ENCODE assay signal across 27 mouse cellular contexts in the genomic region with DNA sequence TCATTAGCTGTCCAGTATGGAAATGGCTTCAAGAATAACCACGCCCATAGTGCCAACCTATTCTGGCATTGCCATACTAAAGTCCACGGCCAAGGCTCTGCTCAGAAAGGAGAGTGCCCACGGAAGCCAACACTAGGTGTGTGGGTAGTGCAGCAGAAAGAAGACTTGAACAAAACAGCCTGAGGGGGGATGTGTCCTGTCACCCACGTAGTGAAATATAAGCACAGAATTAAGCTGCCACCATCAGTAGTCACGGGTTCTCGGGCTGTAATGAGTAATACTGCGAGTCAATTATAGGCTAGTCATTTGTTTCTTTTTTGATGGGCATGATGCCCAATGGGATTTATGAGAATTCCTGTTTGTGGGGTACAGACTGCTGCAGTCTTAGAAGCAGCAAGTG.
DNase-seq lines count a peak whose midpoint lies in the region; ATAC-seq and TF ChIP-seq lines count a peak whose summit lies in the region.
"Had no signal": no experiment of that assay in that cellular context is flagged by ENCODE, and none has a peak within 500 bp of the region (broad histone marks: within the 10 kb centered on the region; RNA-seq: fewer than 3 reads in every experiment).

No protein-coding gene starts in this region.

- no peaks in the 10 kb centered on the region for H3K79me2 ChIP-seq in C2C12 (ENCODE audit: control insufficient read depth, insufficient read depth)

- no peak for TF ChIP-seq CTCF in C2C12 (IDR thresholded peaks at IDR 0.05; ENCODE audit: control insufficient read depth, insufficient read depth, insufficient read length)
- TF ChIP-seq CTCF in Patski (IDR thresholded peaks at IDR 0.05) = no peak

- POLR2A ChIA-PET in Patski (lab: Charles Lee) = interaction anchor here (0.6 kb wide), 1 partner anchor 170 kb away, joined by 6 read pairs; no protein-coding TSS in a partner anchor

- H3K27ac ChIP-seq in hindbrain, embryonic 16.5 days (ENCODE audit: low read depth, low read length) = no peak overlapping the region
- no peak overlapping the region for H3K27ac ChIP-seq in hindbrain, embryonic 11.5 days (ENCODE audit: low read depth, low read length)
- no peak overlapping the region for H3K27ac ChIP-seq in neural tube, embryonic 14.5 days (ENCODE audit: low read depth, low read length)
- no peak overlapping the region for H3K27ac ChIP-seq in intestine, embryonic 15.5 days
- H3K27ac ChIP-seq: forebrain, embryonic 12.5 days; heart, adult 2 months; heart, embryonic 13.5 days; hindbrain, embryonic 15.5 days; kidney, embryonic 15.5 days; left cerebral cortex, adult 2 months; liver, embryonic 13.5 days; midbrain, embryonic 13.5 days had no signal

- H3K9me3 ChIP-seq in hindbrain, embryonic 16.5 days (ENCODE audit: control insufficient read depth, low read length) = no peaks in the 10 kb centered on the region
- no peaks in the 10 kb centered on the region for H3K9me3 ChIP-seq in hindbrain, embryonic 11.5 days (ENCODE audit: control insufficient read depth, low read length)
- H3K9me3 ChIP-seq in neural tube, embryonic 14.5 days (ENCODE audit: control insufficient read depth, low read length) = no peaks in the 10 kb centered on the region
- H3K9me3 ChIP-seq in intestine, embryonic 15.5 days = no peaks in the 10 kb centered on the region
- H3K9me3 ChIP-seq: forebrain, embryonic 12.5 days; heart, embryonic 13.5 days; hindbrain, embryonic 15.5 days; kidney, embryonic 15.5 days; liver, embryonic 13.5 days; midbrain, embryonic 13.5 days had no signal

- CTCF ChIA-PET in Patski (lab: Charles Lee) = interaction anchor here (1.2 to 1.4 kb wide), 4 partner anchors 12 to 37 kb away, joined by 3 to 4 read pairs (median 4); no protein-coding TSS in a partner anchor

- no peak overlapping the region for H3K9ac ChIP-seq in hindbrain, embryonic 16.5 days (ENCODE audit: low read depth, low read length)
- no peak overlapping the region for H3K9ac ChIP-seq in hindbrain, embryonic 11.5 days (ENCODE audit: low read depth, low read length)
- H3K9ac ChIP-seq in neural tube, embryonic 14.5 days (replicated peaks; ENCODE audit: low read depth, low read length) = no peak overlapping the region
- H3K9ac ChIP-seq in intestine, embryonic 15.5 days = no peak overlapping the region
- H3K9ac ChIP-seq: forebrain, embryonic 12.5 days; heart, embryonic 13.5 days; hindbrain, embryonic 15.5 days; kidney, embryonic 15.5 days; liver, embryonic 13.5 days; midbrain, embryonic 13.5 days had no signal

- no peaks in the 10 kb centered on the region for H3K36me3 ChIP-seq in hindbrain, embryonic 16.5 days (ENCODE audit: control insufficient read depth, insufficient read depth, low read length)
- no peaks in the 10 kb centered on the region for H3K36me3 ChIP-seq in hindbrain, embryonic 11.5 days (ENCODE audit: control insufficient read depth, insufficient read depth, low read length)
- no peaks in the 10 kb centered on the region for H3K36me3 ChIP-seq in C2C12 (ENCODE audit: control insufficient read depth, insufficient read depth)
- H3K36me3 ChIP-seq in neural tube, embryonic 14.5 days (ENCODE audit: control insufficient read depth, insufficient read depth, low read length) = no peaks in the 10 kb centered on the region
- H3K36me3 ChIP-seq in intestine, embryonic 15.5 days = no peaks in the 10 kb centered on the region
- H3K36me3 ChIP-seq: forebrain, embryonic 12.5 days; heart, embryonic 13.5 days; hindbrain, embryonic 15.5 days; kidney, embryonic 15.5 days; liver, embryonic 13.5 days; midbrain, embryonic 13.5 days had no signal

- H3K4me2 ChIP-seq in hindbrain, embryonic 16.5 days (ENCODE audit: low read length) = no peak overlapping the region
- H3K4me2 ChIP-seq in hindbrain, embryonic 11.5 days (replicated peaks; ENCODE audit: low read depth, low read length) = no peak overlapping the region
- no peak overlapping the region for H3K4me2 ChIP-seq in neural tube, embryonic 14.5 days (ENCODE audit: low read depth, low read length)
- no peak overlapping the region for H3K4me2 ChIP-seq in intestine, embryonic 15.5 days (replicated peaks)
- H3K4me2 ChIP-seq: forebrain, embryonic 12.5 days; heart, embryonic 13.5 days; hindbrain, embryonic 15.5 days; kidney, embryonic 15.5 days; liver, embryonic 13.5 days; midbrain, embryonic 13.5 days had no signal

- H3K4me1 ChIP-seq in hindbrain, embryonic 16.5 days (ENCODE audit: control insufficient read depth, insufficient read depth, low read depth, low read length) = no peaks in the 10 kb centered on the region
- no peaks in the 10 kb centered on the region for H3K4me1 ChIP-seq in hindbrain, embryonic 11.5 days (replicated peaks; ENCODE audit: control insufficient read depth, insufficient read depth, low read length)
- peaks cover 3% of the 10 kb centered on the region; the same call in 1 of the 2 replicates for H3K4me1 ChIP-seq in neural tube, embryonic 14.5 days (ENCODE audit: control insufficient read depth, insufficient read depth, low read length)
- 0 out of 2 replicates have a peak, but pooled peaks cover 3% of the 10 kb centered on the region for H3K4me1 ChIP-seq in intestine, embryonic 15.5 days (replicated peaks)
- H3K4me1 ChIP-seq: forebrain, embryonic 12.5 days; hindbrain, embryonic 15.5 days; midbrain, embryonic 13.5 days had no signal

- H3K4me3 ChIP-seq in hindbrain, embryonic 16.5 days (ENCODE audit: low read length) = no peak overlapping the region
- no peak overlapping the region for H3K4me3 ChIP-seq in hindbrain, embryonic 11.5 days (ENCODE audit: low read depth, low read length)
- no peak overlapping the region for H3K4me3 ChIP-seq in C2C12 (ENCODE audit: insufficient read depth, poor library complexity, severe bottlenecking)
- H3K4me3 ChIP-seq in neural tube, embryonic 14.5 days (ENCODE audit: low read depth, low read length) = no peak overlapping the region
- no peak overlapping the region for H3K4me3 ChIP-seq in intestine, embryonic 15.5 days (replicated peaks)
- H3K4me3 ChIP-seq: forebrain, embryonic 12.5 days; heart, adult 2 months; heart, embryonic 13.5 days; hindbrain, embryonic 15.5 days; kidney, embryonic 15.5 days; left cerebral cortex, adult 2 months; liver, embryonic 13.5 days; midbrain, embryonic 13.5 days had no signal

- H3ac ChIP-seq in C2C12 (ENCODE audit: control insufficient read depth, insufficient read length, low read depth) = no peak overlapping the region

- no peaks in the 10 kb centered on the region for H3K79me3 ChIP-seq in C2C12 (ENCODE audit: low read depth)

- in situ Hi-C loops in Patski (cut with MboI; ENCODE audit: low pct_unique_long_range_greater_than_20kb) = no loop called here

- DNase-seq in hindbrain, embryonic 11.5 days (ENCODE audit: low spot score) = no peak
- DNase-seq in Patski (ENCODE audit: low read depth, low spot score) = peak; percentile 91
- DNase-seq in B cell, adult 2 months = no peak
- DNase-seq: adrenal gland, postnatal 36 days; cerebellum, adult 11-12 months; cerebellum, postnatal 10 days; gastrocnemius, postnatal 25 days; heart, adult 2 months; heart, postnatal 14 days; kidney, postnatal 4 days; liver, embryonic 13.5 days; lung, adult 2 months; lung, postnatal 14 days; right cerebral cortex, postnatal 4 days; thymus, postnatal 36 days had no signal

- WGBS in hindbrain, embryonic 16.5 days = 62% methylated on average over 7 of the region's 7 CpGs
- WGBS in hindbrain, embryonic 11.5 days = 82% methylated on average over 7 of the region's 7 CpGs
- WGBS in neural tube, embryonic 14.5 days = 57% methylated on average over 7 of the region's 7 CpGs
- WGBS in intestine, embryonic 15.5 days = 87% methylated on average over 7 of the region's 7 CpGs

- ATAC-seq in hindbrain, embryonic 16.5 days = 0 out of 2 replicates have a peak, but pooled peaks have one; percentile 44
- no peak for ATAC-seq in hindbrain, embryonic 11.5 days (ENCODE audit: low FRiP score)
- peak; percentile 32 for ATAC-seq in Patski
- peak; percentile 65; the same call in 1 of the 2 replicates for ATAC-seq in neural tube, embryonic 14.5 days (ENCODE audit: low read depth)
- no peak for ATAC-seq in intestine, embryonic 15.5 days
- ATAC-seq: CD4-positive, CD25-positive, alpha-beta regulatory T cell, adult 4 months; intestine, postnatal 0 days; midbrain, embryonic 13.5 days had no signal

- H3K27me3 ChIP-seq in hindbrain, embryonic 16.5 days (replicated peaks; ENCODE audit: control insufficient read depth, insufficient read depth, low read length) = no peaks in the 10 kb centered on the region
- no peaks in the 10 kb centered on the region for H3K27me3 ChIP-seq in hindbrain, embryonic 11.5 days (ENCODE audit: control insufficient read depth, insufficient read depth, low read length)
- H3K27me3 ChIP-seq in C2C12 (ENCODE audit: control insufficient read depth, insufficient read depth, insufficient read length) = no peaks in the 10 kb centered on the region
- H3K27me3 ChIP-seq in Patski = no peaks in the 10 kb centered on the region
- no peaks in the 10 kb centered on the region for H3K27me3 ChIP-seq in neural tube, embryonic 14.5 days (ENCODE audit: control insufficient read depth, insufficient read depth, low read length)
- no peaks in the 10 kb centered on the region for H3K27me3 ChIP-seq in intestine, embryonic 15.5 days (replicated peaks)
- H3K27me3 ChIP-seq: forebrain, embryonic 12.5 days; heart, embryonic 13.5 days; hindbrain, embryonic 15.5 days; kidney, embryonic 15.5 days; liver, embryonic 13.5 days; midbrain, embryonic 13.5 days had no signal

TF ChIP-seq in C2C12, 6 proteins besides CTCF, POLR2A, EP300 and RAD21:
- TF ChIP-seq FOSL1 (IDR thresholded peaks at IDR 0.05; ENCODE audit: insufficient read depth, low read length, poor library complexity, severe bottlenecking) (no peak), MYOD1 (IDR thresholded peaks at IDR 0.05; ENCODE audit: control insufficient read depth, insufficient read length, low read depth) (no peak), CEBPB (IDR thresholded peaks at IDR 0.05; ENCODE audit: low read depth) (no peak), USF1 (IDR thresholded peaks at IDR 0.05; ENCODE audit: low read depth) (peak; percentile 13), MAX (IDR thresholded peaks at IDR 0.05) (no peak)
TF ChIP-seq in C2C12: peak in this region for 1.

Comparison
In these comparisons a context has a peak if more than half of its experiments do, and no peak if none do; other contexts are left out.
1. ATAC-seq: peak in hindbrain, embryonic 16.5 days (single experiment), Patski (single experiment) and neural tube, embryonic 14.5 days (single experiment); none in hindbrain, embryonic 11.5 days (single experiment) and intestine, embryonic 15.5 days (single experiment).